Mouse (Mus musculus) stomach, embryonic 14.5 days (tissue): ENCODE measurements around the gene Purb. TPM values are rescaled to one million over a fixed set of nuclear protein-coding genes. Genes with fewer than 3 reads are reported as not detected.
"Not testable (repeated sequence)": the region's sequence is repeated elsewhere in the genome, so short reads cannot be mapped to it uniquely, and the experiment has no call there.

Experiments used
- ATAC-seq: fragments of 200-750 bp; cut with Nextera tagmentation; 2 replicates; pipeline ENCODE4 v1.8.0; 2017; ENCODE audit warnings: low read depth, moderate TSS enrichment; ENCODE audit not compliant: insufficient number of reproducible peaks, insufficient read depth, low FRiP score
- H3K27ac ChIP-seq: fragments of 300-500 bp; sonication (generic); 2 replicates; pipeline ENCODE4 v1.5.1; 2014; ENCODE audit warnings: mild to moderate bottlenecking, low read length, moderate library complexity, mixed read lengths
- H3K27me3 ChIP-seq: fragments of 300-500 bp; sonication (generic); 2 replicates; pipeline ENCODE4 v1.6.1; 2014; ENCODE audit warnings: low read length, control low read depth, mixed read lengths; ENCODE audit not compliant: control insufficient read depth, insufficient read depth
- H3K36me3 ChIP-seq: fragments of 300-500 bp; sonication (generic); 2 replicates; pipeline ENCODE4 v1.6.1; 2014; ENCODE audit warnings: mild to moderate bottlenecking, control low read depth, low read length, moderate library complexity, mixed read lengths; ENCODE audit not compliant: control insufficient read depth, insufficient read depth
- H3K4me1 ChIP-seq: fragments of 300-500 bp; sonication (generic); 2 replicates; pipeline ENCODE4 v1.6.1; 2014; ENCODE audit warnings: low read length, control low read depth, mixed read lengths; ENCODE audit not compliant: control insufficient read depth, insufficient read depth
- H3K4me2 ChIP-seq: fragments of 300-500 bp; sonication (generic); replicated peaks from 2 replicates; pipeline ENCODE4 v1.6.1; 2014; ENCODE audit warnings: low read depth, low read length, control low read depth
- H3K4me3 ChIP-seq: fragments of 300-500 bp; sonication (generic); 2 replicates; pipeline ENCODE4 v1.5.1; 2014; ENCODE audit warnings: low read depth, low read length, control low read depth
- H3K9ac ChIP-seq: fragments of 300-500 bp; sonication (generic); replicated peaks from 2 replicates; pipeline ENCODE4 v1.6.1; 2014; ENCODE audit warnings: low read depth, mild to moderate bottlenecking, control low read depth, low read length, moderate library complexity, mixed read lengths
- H3K9me3 ChIP-seq: fragments of 300-500 bp; sonication (generic); 2 replicates; pipeline ENCODE4 v1.6.1; 2016; ENCODE audit warnings: low read depth, low read length, control low read depth; ENCODE audit not compliant: control insufficient read depth
- WGBS: fragments of 180-500 bp; shearing (Covaris S2); extraction: QIAGEN DNeasy Blood & Tissue Kit; methylation state at CpG from one replicate; pipeline ENCODE4 v1.1.7; 2014; 5-methylcytosine and 5-hydroxymethylcytosine counted together
- microRNA-seq: library from miRNA; unstranded; fragments of <30 nt; microRNA quantifications from one replicate; pipeline ENCODE4, GENCODE M21; 2016
- polyA plus RNA-seq: library from polyadenylated mRNA; unstranded; fragments of >200 nt; fragmentation: Nextera tagmentation; extraction: Ambion mirVana; gene quantifications from 2 replicates; pipeline ENCODE4 v1.2.1, GENCODE M21; 2014

Gene Purb
- polyA plus RNA-seq, 1 experiment from 2014 or later = 34.6 TPM

- Histone ChIP-seq H3K9ac (no peak overlapping the region), H3K4me3 (no peak overlapping the region), H3K9me3 (no peaks in the 10 kb centered on the region), H3K4me2 (no peak overlapping the region), H3K36me3 (peaks cover 49% of the 10 kb centered on the region), H3K27ac (no peak overlapping the region), H3K27me3 (no peaks in the 10 kb centered on the region), H3K4me1 (peaks cover 4% of the 10 kb centered on the region; the same call in 1 of the 2 replicates)
- WGBS = 68% methylated on average over 2 of the region's 2 CpGs
- ATAC-seq = no peak
Observed at GRCm38 (mm10) chr11:6420722-6421350, 54.9 kb downstream of the Purb start.

- Histone ChIP-seq H3K4me2 (no peak overlapping the region), H3K9me3 (no peaks in the 10 kb centered on the region), H3K9ac (no peak overlapping the region), H3K27ac (no peak overlapping the region), H3K27me3 (no peaks in the 10 kb centered on the region), H3K4me3 (no peak overlapping the region), H3K4me1 (peaks cover 4% of the 10 kb centered on the region; the same call in 1 of the 2 replicates), H3K36me3 (peaks cover 46% of the 10 kb centered on the region)
- ATAC-seq = no peak
- WGBS = 3% methylated on average over 1 of the region's 1 CpGs
Observed at GRCm38 (mm10) chr11:6420283-6420703, 55.4 kb downstream of the Purb start.

- ATAC-seq, H3K27ac ChIP-seq, H3K9ac ChIP-seq, H3K4me3 ChIP-seq, H3K27me3 ChIP-seq, H3K4me2 ChIP-seq, H3K9me3 ChIP-seq: not testable (repeated sequence)
- H3K36me3 ChIP-seq = peaks cover 40% of the 10 kb centered on the region
- H3K4me1 ChIP-seq = peaks cover 11% of the 10 kb centered on the region
- 67% methylated on average over 4 of the region's 4 CpGs for WGBS
Observed at GRCm38 (mm10) chr11:6419156-6419555, 56.6 kb downstream of the Purb start.

GRCm38 (mm10) chr11:6418751-6419150, 57.0 kb downstream of the Purb start:
- H3K27ac ChIP-seq = no peak overlapping the region
- H3K4me3 ChIP-seq = 0 out of 2 replicates have a peak overlapping the region, but pooled peaks have one; percentile 3
- H3K4me2 ChIP-seq = no peak overlapping the region
- no peaks in the 10 kb centered on the region for H3K27me3 ChIP-seq
- peaks cover 11% of the 10 kb centered on the region for H3K4me1 ChIP-seq
- WGBS = 83% methylated on average over 5 of the region's 5 CpGs
- H3K9ac ChIP-seq = no peak overlapping the region
- peaks cover 38% of the 10 kb centered on the region for H3K36me3 ChIP-seq
- no peaks in the 10 kb centered on the region for H3K9me3 ChIP-seq
- ATAC-seq = no peak

Small RNAs within 50 kb of the gene (microRNA-seq; reads per million reads assigned to microRNA genes)
- not detected for gene Gm22123

Other genes starting within 250 kb of the Purb start
- gene Npc1l1, start 245.8 kb downstream of the Purb start, polyA plus RNA-seq = 0.06 and 0.08 TPM in 2 replicates
- 96.3 and 100 TPM in 2 replicates for gene Ddx56, start 208.1 kb downstream of the Purb start, polyA plus RNA-seq
- gene Tmed4, start 201.0 kb downstream of the Purb start, polyA plus RNA-seq = 119 and 125 TPM in 2 replicates
- gene Ogdh, start 184.3 kb downstream of the Purb start, polyA plus RNA-seq = 89.1 and 90.4 TPM in 2 replicates
- gene Zmiz2, start 86.8 kb downstream of the Purb start, polyA plus RNA-seq = 12.6 and 14.3 TPM in 2 replicates
- gene Ppia, start 60.5 kb downstream of the Purb start, polyA plus RNA-seq = 5,529 and 5,614 TPM in 2 replicates
- gene H2afv, start 31.5 kb downstream of the Purb start, polyA plus RNA-seq = 524 and 623 TPM in 2 replicates
- gene Myo1g, start 45.0 kb upstream of the Purb start, polyA plus RNA-seq = 1.1 and 1.3 TPM in 2 replicates
- 82.8 and 86.2 TPM in 2 replicates for gene Ccm2, start 71.0 kb upstream of the Purb start, polyA plus RNA-seq
- gene Nacad, start 130.1 kb upstream of the Purb start, polyA plus RNA-seq = 6.1 and 9.2 TPM in 2 replicates
- gene Tbrg4, start 150.2 kb upstream of the Purb start, polyA plus RNA-seq = 37.1 TPM in 2 replicates
- gene Wap, start 162.7 kb upstream of the Purb start, polyA plus RNA-seq = not detected in 2 replicates
- 8.5 and 8.7 TPM in 2 replicates for gene Ramp3, start 182.6 kb upstream of the Purb start, polyA plus RNA-seq